Mouse (Mus musculus): ENCODE data around the gene Snrpc.

The Snrpc gene

DNA sequence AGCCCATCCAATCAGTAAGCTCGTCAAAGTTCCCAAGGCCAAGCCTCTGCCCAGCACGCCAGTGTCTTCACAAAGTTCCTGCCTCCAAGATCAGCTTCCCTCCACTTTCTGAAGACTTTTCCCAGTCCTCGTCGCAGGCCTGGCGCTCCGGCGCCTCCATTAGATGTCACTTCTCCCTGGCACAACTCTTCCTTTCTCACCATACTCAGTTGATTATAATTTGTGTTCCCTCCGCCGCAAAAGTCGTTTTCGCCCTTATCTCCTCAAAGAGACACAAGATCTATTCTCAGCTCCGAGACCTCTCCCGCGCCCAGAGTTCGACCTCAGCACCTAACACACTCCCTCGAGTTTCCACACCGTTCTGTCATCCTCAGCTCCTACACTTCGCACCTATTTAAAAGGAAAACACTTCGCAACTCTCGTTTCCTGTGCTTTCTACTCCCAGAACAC is 18.4 kb upstream of the Snrpc start:
- DNase-seq (ENCODE audit: low read depth, low spot score), result no peak

DNA sequence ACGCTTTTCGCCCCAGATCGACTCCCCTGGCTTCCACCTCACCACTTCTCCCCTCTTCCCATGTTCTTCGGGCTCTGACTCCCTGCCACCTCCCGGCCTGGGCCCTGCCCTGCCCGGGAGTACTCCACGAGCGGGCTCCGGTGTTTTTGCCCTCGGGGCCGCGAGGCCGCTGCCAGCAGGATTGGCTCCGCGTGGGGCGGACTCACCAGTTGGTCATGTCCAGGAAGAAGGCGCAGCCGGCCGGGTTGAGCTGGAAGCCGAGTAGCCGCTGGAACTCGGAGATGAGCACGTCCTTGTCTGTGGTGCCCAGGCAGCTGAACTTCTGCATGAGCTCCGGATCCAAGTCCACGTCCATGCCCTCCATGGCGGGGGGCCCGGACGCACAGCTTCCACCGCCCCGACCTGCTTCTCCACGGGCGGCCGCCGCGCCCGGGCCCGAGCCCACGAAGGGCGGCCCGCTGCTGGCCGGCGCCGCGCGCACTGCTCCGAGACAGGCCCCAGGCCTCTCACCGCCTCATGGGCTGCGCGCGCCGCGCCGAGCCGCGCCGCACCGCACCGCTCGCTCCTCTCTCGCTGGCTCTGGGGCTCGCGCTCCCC is 17.9 kb upstream of the Snrpc start:
- DNase-seq (ENCODE audit: low read depth, low spot score), result peak; percentile 64

- DNase-seq (ENCODE audit: low read depth, low spot score), result peak; percentile 100
These were observed 17.2 kb upstream of the Snrpc start, which contains the start of gene D17Wsu92e for GRCm38 (mm10) chr17:27820568-27821406. D17Wsu92e (minus strand) TSS chr17:27820648.

GRCm38 (mm10) chr17:27821407-27822338 is 16.3 kb upstream of the Snrpc start:
- no peak for DNase-seq (ENCODE audit: low read depth, low spot score)

GRCm38 (mm10) chr17:27823142-27823905 is 14.6 kb upstream of the Snrpc start:
- DNase-seq (ENCODE audit: low read depth, low spot score), result no peak

- peak; percentile 68 for DNase-seq (ENCODE audit: low read depth, low spot score)
These were observed 13.0 kb upstream of the Snrpc start for GRCm38 (mm10) chr17:27824941-27825340.

DNA sequence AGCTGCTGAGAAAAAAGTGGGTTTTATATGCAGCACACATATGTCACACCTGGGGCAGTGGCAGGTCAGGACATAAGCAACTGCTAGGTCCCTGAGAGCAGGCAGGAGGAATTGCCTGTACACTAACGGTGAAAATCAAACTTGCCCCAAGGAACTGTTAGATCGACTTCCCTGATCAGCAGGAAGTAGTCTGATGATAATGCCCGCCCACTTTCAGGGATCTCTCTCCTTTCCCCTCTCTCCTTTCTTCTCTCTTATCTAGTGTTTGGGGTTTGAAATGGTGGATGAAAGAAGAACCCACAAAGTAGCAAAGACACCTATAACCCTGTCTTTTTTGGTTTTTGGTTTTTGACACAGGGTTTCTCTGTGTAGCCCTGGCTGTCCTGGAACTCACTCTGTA is 12.4 kb upstream of the Snrpc start:
- DNase-seq (ENCODE audit: low read depth, low spot score), result peak; percentile 64

GRCm38 (mm10) chr17:27825984-27826905 is 11.7 kb upstream of the Snrpc start:
- DNase-seq (ENCODE audit: low read depth, low spot score), result peak; percentile 92

DNA sequence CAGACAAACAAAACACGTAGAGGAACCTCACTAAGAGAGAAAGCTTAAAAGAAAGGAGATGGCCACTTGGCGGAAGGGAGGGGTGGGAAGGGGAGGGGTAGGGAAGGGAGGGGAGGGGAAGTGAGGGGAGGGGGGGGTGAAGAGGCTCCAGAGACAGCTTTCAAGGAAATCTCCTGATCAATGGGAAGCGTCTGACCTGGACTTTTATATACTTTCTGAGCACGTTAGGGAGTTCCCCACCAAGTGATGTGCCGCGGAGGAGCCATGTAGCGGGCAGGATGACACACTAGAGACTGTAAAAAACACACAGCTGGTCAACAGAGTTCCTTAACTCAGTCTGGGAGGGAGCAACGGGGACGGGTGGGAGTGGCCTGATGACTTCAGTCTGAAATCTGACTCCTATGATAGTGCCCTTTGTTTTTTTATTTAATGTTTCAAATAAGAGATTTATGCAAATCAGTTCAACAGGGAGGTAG is 11.0 kb upstream of the Snrpc start:
- DNase-seq (ENCODE audit: low read depth, low spot score), result peak; percentile 86

GRCm38 (mm10) chr17:27827511-27827910 is 10.4 kb upstream of the Snrpc start:
- no peak for DNase-seq (ENCODE audit: low read depth, low spot score)

- DNase-seq (ENCODE audit: low read depth, low spot score), result peak; percentile 58
These were observed 7.5 kb upstream of the Snrpc start for GRCm38 (mm10) chr17:27830411-27830810.

DNA sequence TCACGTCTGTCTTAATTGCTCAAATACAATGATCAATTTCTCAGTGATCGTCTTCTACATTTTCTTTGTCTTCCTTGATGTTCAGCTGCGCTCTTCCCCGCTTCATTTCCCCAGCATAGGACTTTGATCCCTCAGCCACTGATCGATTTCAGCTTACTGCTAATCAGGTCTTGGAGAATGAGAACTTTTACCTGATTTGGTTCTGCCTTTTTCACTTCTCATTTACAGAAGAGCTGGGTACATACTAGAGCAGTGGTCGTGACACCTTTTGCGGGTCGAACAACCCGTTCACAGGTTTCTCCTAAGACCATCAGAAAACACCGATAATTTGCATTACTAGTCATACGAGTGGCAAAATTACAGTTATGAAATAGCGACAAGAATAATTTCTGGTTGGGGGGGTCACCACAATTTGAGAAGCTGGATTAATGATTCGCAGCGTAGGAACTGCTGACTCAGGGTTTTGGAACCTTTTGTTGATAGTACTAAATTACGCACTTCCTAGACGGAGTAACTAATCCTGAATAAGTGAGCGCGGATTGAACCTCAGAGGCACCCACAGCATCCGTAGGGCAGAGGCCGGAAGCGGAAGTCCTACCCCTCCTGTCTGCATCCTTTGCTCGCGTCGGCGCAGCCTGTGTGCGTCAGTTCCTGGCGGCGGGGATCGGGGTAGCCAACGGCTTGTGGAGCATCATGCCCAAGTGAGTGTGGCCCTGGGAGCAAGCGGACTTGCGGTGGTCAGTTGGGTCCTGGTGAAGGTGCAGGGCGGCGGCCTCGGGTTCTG is 1.7 kb downstream of the Snrpc start:
- DNase-seq (ENCODE audit: low read depth, low spot score), result peak; percentile 95

- DNase-seq (ENCODE audit: low read depth, low spot score), result no peak
These were observed 10.4 kb downstream of the Snrpc start for GRCm38 (mm10) chr17:27848351-27848750.

GRCm38 (mm10) chr17:27851076-27851475 is 13.1 kb downstream of the Snrpc start:
- no peak for DNase-seq (ENCODE audit: low read depth, low spot score)

GRCm38 (mm10) chr17:27856265-27856797 is 18.4 kb downstream of the Snrpc start, which contains the start of gene Uhrf1bp1:
Uhrf1bp1 (plus strand) TSS chr17:27856441.
- peak; percentile 88 for DNase-seq (ENCODE audit: low read depth, low spot score)

DNA sequence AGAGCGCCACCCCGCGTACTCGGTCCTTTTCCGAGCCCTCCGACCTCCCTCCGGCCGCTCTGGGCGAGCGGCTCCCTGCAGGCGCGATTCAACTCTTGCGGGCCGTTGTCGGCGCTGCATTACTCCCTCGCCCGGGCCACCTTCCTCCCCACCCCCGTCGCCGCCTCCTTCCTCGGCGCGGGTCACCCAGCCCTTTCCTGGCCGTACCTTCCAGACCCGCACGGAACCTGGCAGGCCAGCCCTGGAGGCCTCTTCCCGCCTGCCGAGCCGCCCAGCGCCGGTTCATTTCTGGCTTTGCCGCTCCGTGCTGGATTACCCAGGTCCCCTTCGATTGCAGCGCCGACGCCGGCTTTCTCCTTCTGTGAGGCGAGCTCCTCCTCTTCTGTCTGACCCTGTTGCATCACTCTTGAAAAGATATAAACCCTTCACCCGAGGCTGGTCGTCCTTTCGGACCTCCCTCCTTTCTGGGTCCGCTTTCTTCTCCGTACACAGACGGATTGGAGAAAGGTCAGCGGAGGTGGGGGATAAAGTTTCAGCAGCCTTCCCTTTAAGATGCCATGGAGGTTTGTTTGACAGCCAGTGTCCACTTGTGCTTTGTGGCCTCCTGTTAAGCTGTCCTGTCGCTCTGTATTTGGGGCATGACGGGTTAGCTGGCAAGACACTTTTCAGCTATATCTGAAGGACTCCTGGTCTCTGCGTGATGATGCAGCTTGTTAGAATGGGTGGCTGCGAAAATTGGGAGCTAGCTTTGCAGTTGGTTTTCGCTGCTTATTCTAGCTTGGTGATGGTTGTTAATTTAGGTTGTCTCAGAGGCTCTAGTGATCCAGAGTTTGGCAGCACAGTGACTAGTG is 19.1 kb downstream of the Snrpc start:
- peak; percentile 78 for DNase-seq (ENCODE audit: low read depth, low spot score)

GRCm38 (mm10) chr17:27857649-27858475 is 19.9 kb downstream of the Snrpc start:
- DNase-seq (ENCODE audit: low read depth, low spot score), result peak; percentile 63

All from A20 (cell line).